Mouse (Mus musculus) adrenal gland, adult 18-20 months (tissue): ENCODE measurements around the gene Nrbp1. TPM values are rescaled to one million over a fixed set of nuclear protein-coding genes. Genes with fewer than 3 reads are reported as not detected.

Source experiments
- DNase-seq, 2 experiments: peaks; one replicate each; pipeline ENCODE4 v3.0.0; 2021 to 2022; ENCODE audit warnings: low spot score in 2 of 2
- total RNA-seq, 2 experiments: library from RNA; stranded (reverse); gene quantifications; 1 replicate in 1 of 2; 2 replicates in 1 of 2; pipeline ENCODE4 v1.2.3; 2021

Nrbp1 gene
- total RNA-seq, 2 experiments from 2014 or later = 66.7 to 89.4 TPM

DNA sequence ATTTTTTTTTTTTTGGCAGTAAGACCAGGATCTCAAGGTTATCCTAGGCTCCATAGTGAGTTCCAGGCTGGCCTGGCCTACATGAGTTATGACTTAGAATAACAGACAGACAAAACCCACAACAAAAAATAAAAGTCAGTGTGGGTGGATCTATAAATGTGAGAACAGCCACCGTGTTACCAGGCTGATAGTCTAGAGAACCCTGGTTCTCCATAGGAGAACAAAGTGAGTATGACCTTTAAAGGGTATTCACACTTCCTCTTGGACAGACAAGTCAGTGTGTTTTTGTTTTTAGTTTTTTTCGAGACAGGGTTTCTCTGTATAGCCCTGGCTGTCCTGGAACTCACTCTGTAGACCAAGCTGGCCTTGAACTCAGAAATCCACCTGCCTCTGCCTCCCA lies 15.3 kb downstream of the Nrbp1 start:
- no peak for DNase-seq

- DNase-seq = peak in 1 of 2 experiments; percentile 14
Observed at GRCm38 (mm10) chr5:31257616-31258015, 17.0 kb downstream of the Nrbp1 start.

DNA sequence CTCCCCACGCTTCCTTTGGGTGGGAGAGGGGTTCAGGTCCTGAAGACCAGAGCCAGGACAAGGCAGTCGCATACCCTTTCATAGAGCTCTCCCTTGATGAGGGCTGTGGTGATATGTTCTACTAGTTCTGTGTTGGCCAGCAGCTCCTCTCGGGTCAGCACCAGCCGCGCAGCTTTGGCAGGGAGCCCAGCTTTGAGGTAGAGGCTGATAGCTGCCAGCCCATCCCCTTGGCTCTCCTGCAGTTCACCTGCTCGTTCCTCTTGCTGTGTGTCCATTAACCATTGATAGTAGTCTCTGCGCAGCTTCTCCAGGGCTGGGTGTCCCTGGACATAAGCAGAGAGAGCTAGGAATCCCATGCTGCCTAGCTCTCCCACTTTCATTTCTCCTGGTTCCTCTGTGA lies 25.4 kb downstream of the Nrbp1 start:
- DNase-seq = no peak

GRCm38 (mm10) chr5:31267686-31268085 lies 27.0 kb downstream of the Nrbp1 start:
- no peak for DNase-seq

DNA sequence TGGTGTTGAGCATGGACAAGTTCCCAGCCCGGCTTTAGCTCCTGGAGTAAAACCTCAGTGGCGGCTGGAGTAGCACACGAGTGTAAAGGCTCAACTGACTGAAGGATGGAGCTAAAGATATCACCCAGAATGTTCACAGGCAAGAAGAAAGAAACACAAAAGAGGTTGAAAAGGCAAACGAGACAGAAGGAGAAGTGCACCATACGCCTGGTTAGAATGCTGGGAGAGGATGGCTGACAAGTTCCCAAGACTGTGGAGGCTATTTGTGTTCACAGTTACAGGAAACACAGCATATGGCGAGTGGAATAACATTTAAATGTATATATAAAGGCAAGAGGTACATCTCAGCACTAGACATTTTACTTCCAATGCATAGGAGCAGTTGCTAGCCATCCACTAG lies 32.4 kb downstream of the Nrbp1 start:
- DNase-seq = no peak

DNA sequence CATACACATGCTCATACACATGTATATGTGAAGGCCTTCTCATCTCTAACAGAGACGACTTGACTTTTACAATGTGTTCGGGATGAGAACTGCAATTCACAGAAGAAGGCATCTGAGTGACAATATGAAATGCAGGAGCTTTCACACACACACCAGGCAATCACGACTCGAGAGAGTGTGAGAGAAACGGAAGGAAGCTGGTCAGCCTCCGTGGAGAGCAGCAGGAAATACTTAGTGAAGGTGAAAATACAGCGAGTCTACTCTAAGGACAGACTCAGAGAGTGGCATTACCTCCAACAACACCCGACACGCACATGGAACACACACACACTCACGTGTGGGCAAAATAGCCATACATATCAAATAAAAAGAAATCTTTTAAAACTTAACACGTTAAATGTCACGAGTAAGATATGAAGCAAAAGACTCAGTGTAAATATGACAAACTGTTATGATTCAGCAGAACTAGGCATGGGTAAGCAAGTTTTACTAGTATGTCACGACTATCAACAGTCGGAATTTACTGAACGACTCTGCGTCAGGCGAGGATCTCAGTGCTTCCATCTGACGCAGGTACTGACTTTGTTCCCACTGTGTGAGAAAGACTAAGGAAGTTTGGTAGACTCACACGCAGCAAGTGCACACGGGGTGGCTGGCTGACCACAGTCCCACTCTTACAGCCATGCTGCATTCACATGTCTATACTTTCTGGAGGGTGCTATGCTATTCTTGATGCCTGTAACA lies 38.8 kb downstream of the Nrbp1 start:
- DNase-seq = no peak

DNA sequence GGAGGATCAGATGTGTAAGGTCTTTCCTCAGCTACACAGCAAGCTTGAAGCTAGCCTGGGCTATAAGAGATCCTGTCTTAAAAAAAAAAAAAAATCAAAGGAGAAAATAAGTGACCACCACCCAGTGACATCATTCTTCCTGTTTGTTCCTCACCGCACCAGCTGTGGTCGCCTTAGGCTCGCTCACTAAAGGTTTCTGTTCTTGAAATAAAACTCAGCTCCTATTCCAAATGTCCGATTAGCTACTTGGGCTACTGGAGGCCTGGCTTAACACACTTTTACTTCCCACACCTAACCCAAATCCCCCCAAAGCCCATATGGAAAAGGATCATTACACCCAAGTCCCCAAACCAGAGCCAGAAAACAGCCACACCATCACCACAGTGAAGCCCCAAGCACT lies 47.6 kb downstream of the Nrbp1 start:
- DNase-seq = no peak

GRCm38 (mm10) chr5:31288655-31289054 lies 48.0 kb downstream of the Nrbp1 start:
- no peak for DNase-seq

DNA sequence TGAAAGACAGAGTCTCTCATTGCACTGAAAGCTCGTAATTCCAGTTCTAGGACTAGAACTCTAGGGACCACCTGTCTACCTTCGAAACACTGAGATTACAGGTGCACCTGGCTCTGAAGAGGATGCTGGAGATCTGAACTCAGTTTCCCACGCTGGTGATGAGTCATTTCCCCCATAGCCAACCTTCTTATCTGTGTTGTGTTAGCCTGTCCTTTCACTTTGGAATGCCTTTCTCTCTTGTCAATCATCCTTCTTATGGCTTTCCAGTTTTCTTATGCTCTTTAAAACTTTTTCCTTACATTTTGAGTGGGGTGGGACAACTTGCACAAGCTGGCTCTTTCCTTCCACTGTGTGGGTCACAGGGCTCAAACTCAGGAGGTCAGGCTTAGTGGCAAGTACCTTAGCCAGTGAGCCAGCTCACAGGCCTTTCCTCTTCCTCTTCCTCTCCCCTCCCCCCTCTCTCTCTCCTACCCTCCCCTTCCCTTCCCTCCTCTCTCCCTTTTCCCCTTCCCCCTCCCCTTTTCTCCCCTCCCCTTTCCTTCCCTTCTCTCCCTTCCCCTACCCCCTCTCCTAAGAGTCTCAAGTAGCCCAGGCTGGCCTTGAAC lies 49.1 kb downstream of the Nrbp1 start:
- no peak for DNase-seq

DNA sequence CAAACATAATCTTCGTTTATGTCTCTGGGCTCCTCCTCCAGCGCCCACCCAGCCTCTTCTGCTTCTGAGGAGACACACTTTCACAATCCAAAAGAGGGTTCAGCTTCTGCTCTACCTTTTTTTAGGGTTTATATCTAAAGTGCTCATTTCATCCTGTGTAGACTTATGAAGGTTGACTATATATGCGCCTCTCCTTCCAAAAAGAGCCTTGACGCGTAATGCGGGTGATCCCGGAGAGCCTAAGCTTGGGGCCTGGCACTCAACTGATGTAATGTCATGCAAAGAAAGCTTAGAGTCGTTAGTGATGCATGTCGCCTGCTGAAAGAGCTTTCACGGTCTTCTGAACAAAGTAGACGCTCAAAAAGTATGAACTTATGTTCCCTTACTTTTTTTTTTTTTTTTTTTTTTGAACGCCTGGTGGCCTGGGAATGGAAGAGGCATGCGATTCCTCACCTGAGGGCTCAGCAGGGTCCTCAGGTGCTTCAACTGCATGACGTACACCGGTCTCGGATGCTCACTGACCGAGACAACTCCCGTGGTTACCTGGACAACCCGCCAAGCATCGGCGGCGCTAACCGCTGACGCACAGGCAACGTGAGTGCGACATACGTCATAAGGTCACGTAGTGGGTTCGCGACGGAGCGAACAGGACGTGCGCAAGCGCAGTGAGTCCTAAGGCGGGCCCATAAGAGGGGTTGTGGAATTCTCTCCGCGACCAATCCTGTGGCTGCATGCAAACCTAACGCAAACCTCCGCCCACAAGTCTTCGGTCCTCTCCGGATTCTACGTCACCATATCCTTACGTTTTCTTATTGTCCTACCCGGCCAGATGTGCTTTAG lies 50.1 kb downstream of the Nrbp1 start, which contains the start of gene Ift172:
Ift172 (minus strand) TSS at position 596 of the 840 bp plus-strand sequence.
- DNase-seq = peak; percentile 90 to 91

DNA sequence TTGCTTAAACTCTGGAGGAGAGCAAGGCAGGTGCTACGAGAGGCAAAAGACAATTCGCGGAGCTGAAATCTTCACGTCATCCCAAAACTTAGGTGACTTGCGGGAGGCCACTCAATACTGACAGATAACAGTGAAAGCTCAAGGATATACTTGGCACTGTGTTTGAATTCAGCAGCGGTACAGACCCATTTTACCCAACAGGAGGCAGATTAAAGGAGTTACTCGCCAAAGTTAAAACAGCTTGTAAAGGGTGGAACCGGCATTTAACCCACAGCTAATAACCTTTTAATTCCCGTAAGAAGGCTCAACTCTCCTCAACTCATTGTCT lies 50.7 kb downstream of the Nrbp1 start:
- no peak for DNase-seq

- DNase-seq = peak in 1 of 2 experiments; percentile 29
Observed at GRCm38 (mm10) chr5:31294964-31295605, 54.4 kb downstream of the Nrbp1 start.

- peak; percentile 25 to 38 for DNase-seq
Observed at GRCm38 (mm10) chr5:31295606-31296141, 55.0 kb downstream of the Nrbp1 start, which contains the start of gene Fndc4. Fndc4 (minus strand) TSS chr5:31296080.

- DNase-seq = no peak
Observed at GRCm38 (mm10) chr5:31297047-31297757, 56.5 kb downstream of the Nrbp1 start, which contains the start of gene Gckr. Gckr (plus strand) TSS chr5:31297443.

DNA sequence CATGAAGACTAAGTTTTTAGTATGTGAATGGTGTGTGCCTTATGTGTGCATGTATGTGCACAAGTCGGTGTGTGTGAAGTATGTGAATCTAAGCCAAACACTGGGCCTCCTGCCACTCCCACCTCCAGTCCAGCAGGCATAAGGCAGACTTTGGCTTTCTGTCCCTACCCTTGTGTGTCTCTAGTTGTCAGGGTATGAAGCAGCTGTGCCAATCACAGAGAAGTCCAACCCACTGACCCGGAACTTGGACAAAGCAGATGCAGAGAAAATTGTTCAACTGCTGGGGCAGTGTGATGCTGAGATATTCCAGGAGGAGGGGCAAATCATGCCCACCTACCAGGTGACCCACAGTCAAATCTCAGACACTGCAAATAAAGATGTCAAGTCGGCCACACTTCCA lies 57.3 kb downstream of the Nrbp1 start:
- no peak for DNase-seq

DNA sequence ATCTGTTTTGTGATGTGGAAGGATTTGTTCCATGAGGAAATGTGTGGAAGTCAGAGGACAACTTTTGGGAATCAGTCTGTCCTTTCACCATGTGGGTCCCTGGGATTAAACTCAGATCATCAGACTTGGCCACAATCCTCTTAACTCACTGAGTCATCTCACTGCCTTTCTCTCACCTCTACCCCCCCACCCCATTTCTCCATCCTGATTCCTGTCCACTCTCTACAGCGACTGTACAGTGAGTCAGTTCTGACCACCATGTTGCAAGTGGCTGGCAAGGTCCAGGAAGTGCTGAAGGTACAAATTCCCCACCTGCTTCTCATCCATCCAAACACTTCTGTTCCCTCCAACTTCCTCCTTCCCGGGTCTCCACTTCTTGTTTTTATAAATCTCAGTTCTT lies 57.8 kb downstream of the Nrbp1 start:
- DNase-seq = no peak
